Mouse (Mus musculus) limb, embryonic 13.5 days (tissue): ENCODE data around the gene G3bp1. TPM values are rescaled to one million over a fixed set of nuclear protein-coding genes. Genes with fewer than 3 reads are reported as not detected.

Experiments
- ATAC-seq: fragments of 200-750 bp; cut with Nextera tagmentation; 2 replicates; pipeline ENCODE4 v1.8.0; 2017; ENCODE audit warnings: low read depth, moderate number of reproducible peaks, moderate TSS enrichment; ENCODE audit not compliant: low FRiP score
- H3K27ac ChIP-seq: fragments of 300-500 bp; sonication (generic); 2 replicates; pipeline ENCODE4 v1.5.1; 2015; ENCODE audit warnings: inconsistent platforms, mild to moderate bottlenecking, moderate library complexity
- H3K27me3 ChIP-seq: fragments of 300-500 bp; sonication (generic); 2 replicates; pipeline ENCODE4 v1.6.1; 2015; ENCODE audit warnings: mild to moderate bottlenecking, inconsistent platforms
- H3K36me3 ChIP-seq: fragments of 300-500 bp; sonication (generic); 2 replicates; pipeline ENCODE4 v1.6.1; 2015; ENCODE audit warnings: inconsistent platforms, mild to moderate bottlenecking, moderate library complexity
- H3K4me1 ChIP-seq: fragments of 300-500 bp; sonication (generic); 2 replicates; pipeline ENCODE4 v1.6.1; 2015; ENCODE audit warnings: inconsistent platforms
- H3K4me2 ChIP-seq: fragments of 300-500 bp; sonication (generic); replicated peaks from 2 replicates; pipeline ENCODE4 v1.6.1; 2015; ENCODE audit warnings: inconsistent platforms, mild to moderate bottlenecking, moderate library complexity
- H3K4me3 ChIP-seq: fragments of 300-500 bp; sonication (generic); 2 replicates; pipeline ENCODE4 v1.5.1; 2015; ENCODE audit warnings: moderate library complexity, mild to moderate bottlenecking, inconsistent platforms
- H3K9ac ChIP-seq: fragments of 300-500 bp; sonication (generic); 2 replicates; pipeline ENCODE4 v1.6.1; 2015; ENCODE audit warnings: mild to moderate bottlenecking, inconsistent platforms
- H3K9me3 ChIP-seq: fragments of 300-500 bp; sonication (generic); 2 replicates; pipeline ENCODE4 v1.6.1; 2016; ENCODE audit warnings: inconsistent platforms
- WGBS: fragments of 180-500 bp; shearing (Covaris S2); methylation state at CpG from one replicate; pipeline ENCODE4 v1.1.7; 2015; 5-methylcytosine and 5-hydroxymethylcytosine counted together
- polyA plus RNA-seq: library from polyadenylated mRNA; unstranded; fragments of >200 nt; fragmentation: Nextera tagmentation; extraction: Ambion mirVana; gene quantifications from 2 replicates; pipeline ENCODE4 v1.2.1, GENCODE M21; 2015

The G3bp1 gene
- polyA plus RNA-seq, 1 experiment from 2014 or later: 211 TPM

GRCm38 (mm10) chr11:55468012-55468411 lies 1.5 kb upstream of the G3bp1 start:
- H3K27me3 ChIP-seq: no peaks in the 10 kb centered on the region
- peak overlapping the region; percentile 54 for H3K4me3 ChIP-seq
- H3K36me3 ChIP-seq: peaks cover 19% of the 10 kb centered on the region
- peaks cover 18% of the 10 kb centered on the region for H3K4me1 ChIP-seq
- H3K27ac ChIP-seq: 0 out of 2 replicates have a peak overlapping the region, but pooled peaks have one; percentile 86
- no peaks in the 10 kb centered on the region for H3K9me3 ChIP-seq
- ATAC-seq: no peak
- WGBS: 79% methylated on average over 10 of the region's 10 CpGs
- peak overlapping the region; percentile 79 for H3K4me2 ChIP-seq
- 0 out of 2 replicates have a peak overlapping the region, but pooled peaks have one; percentile 75 for H3K9ac ChIP-seq

GRCm38 (mm10) chr11:55468611-55469047 lies 856 bp upstream of the G3bp1 start:
- no peak for ATAC-seq
- 4% methylated on average over 17 of the region's 17 CpGs for whole genome bisulfite sequencing

GRCm38 (mm10) chr11:55469923-55470691 lies 622 bp downstream of the G3bp1 start:
- WGBS: under 1% methylated on average over 46 of the region's 46 CpGs
- Histone ChIP-seq H3K4me2 (peak overlapping the region; percentile 83), H3K36me3 (peaks cover 39% of the 10 kb centered on the region), H3K4me3 (peak overlapping the region; percentile 88), H3K9me3 (no peaks in the 10 kb centered on the region), H3K27ac (peak overlapping the region; percentile 84), H3K9ac (peak overlapping the region; percentile 98), H3K4me1 (peaks cover 22% of the 10 kb centered on the region), H3K27me3 (no peaks in the 10 kb centered on the region)
- ATAC-seq: no peak

More at GRCm38 (mm10) chr11:55468611-55469047, 856 bp upstream of the G3bp1 start:
- Histone ChIP-seq H3K27me3 (no peaks in the 10 kb centered on the region), H3K9me3 (no peaks in the 10 kb centered on the region), H3K4me1 (peaks cover 20% of the 10 kb centered on the region), H3K27ac (peak overlapping the region; percentile 86), H3K9ac (peak overlapping the region; percentile 75), H3K36me3 (peaks cover 25% of the 10 kb centered on the region), H3K4me3 (peak overlapping the region; percentile 54), H3K4me2 (peak overlapping the region; percentile 79)

- Histone ChIP-seq H3K9ac (peak overlapping the region; percentile 98), H3K9me3 (no peaks in the 10 kb centered on the region), H3K4me1 (peaks cover 22% of the 10 kb centered on the region), H3K27me3 (no peaks in the 10 kb centered on the region), H3K27ac (no peak overlapping the region), H3K4me3 (peak overlapping the region; percentile 88), H3K36me3 (peaks cover 40% of the 10 kb centered on the region), H3K4me2 (peak overlapping the region; percentile 83)
- WGBS: 50% methylated on average over 8 of the region's 8 CpGs
- ATAC-seq: no peak
These were observed 1.3 kb downstream of the G3bp1 start for GRCm38 (mm10) chr11:55470761-55471160.

GRCm38 (mm10) chr11:55471467-55471866 lies 2.0 kb downstream of the G3bp1 start:
- Histone ChIP-seq H3K4me2 (peak overlapping the region; percentile 83), H3K4me3 (peak overlapping the region; percentile 88), H3K9ac (peak overlapping the region; percentile 98), H3K27ac (no peak overlapping the region), H3K4me1 (peaks cover 22% of the 10 kb centered on the region), H3K36me3 (peaks cover 40% of the 10 kb centered on the region), H3K27me3 (no peaks in the 10 kb centered on the region), H3K9me3 (no peaks in the 10 kb centered on the region)
- no peak for ATAC-seq
- 91% methylated on average over 7 of the region's 7 CpGs for WGBS

- peaks cover 40% of the 10 kb centered on the region for H3K36me3 ChIP-seq
- H3K27ac ChIP-seq: no peak overlapping the region
- no peaks in the 10 kb centered on the region for H3K27me3 ChIP-seq
- ATAC-seq: no peak
- peaks cover 20% of the 10 kb centered on the region for H3K4me1 ChIP-seq
- no peak overlapping the region for H3K9ac ChIP-seq
- WGBS: 97% methylated on average over 3 of the region's 3 CpGs
- H3K4me2 ChIP-seq: no peak overlapping the region; the same call in 1 of the 2 replicates
- no peaks in the 10 kb centered on the region for H3K9me3 ChIP-seq
- no peak overlapping the region for H3K4me3 ChIP-seq
These were observed 3.7 kb downstream of the G3bp1 start for GRCm38 (mm10) chr11:55473219-55473618.

GRCm38 (mm10) chr11:55485443-55485842 lies 16.0 kb downstream of the G3bp1 start:
- no peaks in the 10 kb centered on the region for H3K27me3 ChIP-seq
- no peak overlapping the region for H3K27ac ChIP-seq
- H3K9ac ChIP-seq: no peak overlapping the region
- H3K4me2 ChIP-seq: no peak overlapping the region
- H3K4me1 ChIP-seq: no peaks in the 10 kb centered on the region
- no peaks in the 10 kb centered on the region for H3K9me3 ChIP-seq
- ATAC-seq: no peak
- peaks cover 85% of the 10 kb centered on the region for H3K36me3 ChIP-seq
- 97% methylated on average over 7 of the region's 7 CpGs for WGBS
- H3K4me3 ChIP-seq: no peak overlapping the region

GRCm38 (mm10) chr11:55496158-55496557 lies 26.7 kb downstream of the G3bp1 start:
- H3K4me3 ChIP-seq: no peak overlapping the region
- no peaks in the 10 kb centered on the region for H3K27me3 ChIP-seq
- no peaks in the 10 kb centered on the region for H3K4me1 ChIP-seq
- no peaks in the 10 kb centered on the region for H3K9me3 ChIP-seq
- H3K4me2 ChIP-seq: no peak overlapping the region
- peaks cover 96% of the 10 kb centered on the region for H3K36me3 ChIP-seq
- no peak overlapping the region for H3K27ac ChIP-seq
- WGBS: 87% methylated on average over 6 of the region's 6 CpGs
- H3K9ac ChIP-seq: no peak overlapping the region
- ATAC-seq: no peak

GRCm38 (mm10) chr11:55497885-55498284 lies 28.4 kb downstream of the G3bp1 start:
- peak; percentile 66; the same call in 1 of the 2 replicates for ATAC-seq
- WGBS: 68% methylated on average over 5 of the region's 5 CpGs
- Histone ChIP-seq H3K4me2 (no peak overlapping the region), H3K4me3 (no peak overlapping the region), H3K27ac (no peak overlapping the region), H3K27me3 (no peaks in the 10 kb centered on the region), H3K9me3 (no peaks in the 10 kb centered on the region), H3K36me3 (peaks cover 95% of the 10 kb centered on the region), H3K4me1 (no peaks in the 10 kb centered on the region), H3K9ac (no peak overlapping the region)

- no peak overlapping the region for H3K27ac ChIP-seq
- 85% methylated on average over 8 of the region's 8 CpGs for WGBS
- H3K4me2 ChIP-seq: no peak overlapping the region
- no peaks in the 10 kb centered on the region for H3K27me3 ChIP-seq
- no peak overlapping the region for H3K4me3 ChIP-seq
- no peaks in the 10 kb centered on the region for H3K4me1 ChIP-seq
- H3K9ac ChIP-seq: no peak overlapping the region
- ATAC-seq: no peak
- H3K9me3 ChIP-seq: no peaks in the 10 kb centered on the region
- peaks cover 55% of the 10 kb centered on the region for H3K36me3 ChIP-seq
These were observed 32.6 kb downstream of the G3bp1 start for GRCm38 (mm10) chr11:55501955-55502531.

- Histone ChIP-seq H3K9me3 (no peaks in the 10 kb centered on the region), H3K4me2 (no peak overlapping the region), H3K4me3 (no peak overlapping the region), H3K9ac (no peak overlapping the region), H3K4me1 (no peaks in the 10 kb centered on the region), H3K36me3 (peaks cover 47% of the 10 kb centered on the region), H3K27ac (no peak overlapping the region), H3K27me3 (no peaks in the 10 kb centered on the region)
- 63% methylated on average over 5 of the region's 5 CpGs for WGBS
- ATAC-seq: no peak
These were observed 33.4 kb downstream of the G3bp1 start for GRCm38 (mm10) chr11:55502886-55503285.

GRCm38 (mm10) chr11:55505485-55505884 lies 36.0 kb downstream of the G3bp1 start:
- Histone ChIP-seq H3K9ac (no peak overlapping the region), H3K9me3 (no peaks in the 10 kb centered on the region), H3K27ac (no peak overlapping the region), H3K4me1 (no peaks in the 10 kb centered on the region), H3K36me3 (peaks cover 24% of the 10 kb centered on the region), H3K4me3 (no peak overlapping the region), H3K27me3 (no peaks in the 10 kb centered on the region), H3K4me2 (no peak overlapping the region)
- ATAC-seq: no peak
- WGBS: 89% methylated on average over 3 of the region's 3 CpGs
